Comparison of ENCODE assay signal across 9 mouse cellular contexts in the genomic region with DNA sequence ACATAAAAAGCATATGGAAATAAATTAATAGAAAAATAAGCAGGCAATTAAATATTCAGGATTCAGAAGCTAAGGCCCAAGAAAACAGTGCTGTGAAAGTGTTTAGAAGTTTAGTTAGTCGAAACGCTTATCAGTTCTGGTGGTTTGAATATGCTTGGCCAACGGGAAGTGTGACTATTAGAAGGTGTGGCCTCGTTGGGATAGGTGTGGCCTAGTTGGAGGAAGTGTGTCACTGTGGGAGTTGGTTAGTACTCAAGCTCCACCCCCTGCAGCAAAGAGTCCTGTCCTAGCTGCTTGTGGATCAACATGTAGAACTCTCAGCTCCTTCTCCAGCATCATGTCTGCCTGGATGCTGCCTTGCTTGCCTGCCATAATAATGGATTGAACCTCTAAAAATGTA. TPM values are rescaled to one million over a fixed set of nuclear protein-coding genes. Genes with fewer than 3 reads are reported as not detected.
DNase-seq lines count a peak whose midpoint lies in the region; ATAC-seq lines count a peak whose summit lies in the region.
"Had no signal": no experiment of that assay in that cellular context is flagged by ENCODE, and none has a peak within 500 bp of the region (broad histone marks: within the 10 kb centered on the region; RNA-seq: fewer than 3 reads in every experiment).

No protein-coding gene starts in this region.

- DNase-seq in midbrain, embryonic 11.5 days (ENCODE audit: low spot score, missing footprints), result peak; percentile 10
- peak; percentile 25 for DNase-seq in lung, postnatal 25 days (ENCODE audit: low spot score)
- no peak for DNase-seq in cerebellum, postnatal 14 days
- no peak for DNase-seq in urinary bladder, postnatal 36 days (ENCODE audit: low spot score in 2 of 2)
- no peak for DNase-seq in kidney, postnatal 25 days
- no peak for DNase-seq in adrenal gland, postnatal 14 days

- no peak for ATAC-seq in midbrain, embryonic 11.5 days (ENCODE audit: low FRiP score)
- no peak for ATAC-seq in midbrain, embryonic 15.5 days (replicated peaks)
- ATAC-seq in erythroid progenitor cell, adult 5-6 weeks (replicated peaks; ENCODE audit: low FRiP score, poor library complexity, severe bottlenecking), result peak; percentile 94

- H3K36me3 ChIP-seq in midbrain, embryonic 11.5 days (ENCODE audit: control insufficient read depth, insufficient read depth, low read length), result no peaks in the 10 kb centered on the region
- H3K36me3 ChIP-seq in midbrain, embryonic 15.5 days (replicated peaks), result no peaks in the 10 kb centered on the region
- H3K36me3 ChIP-seq: hindbrain, embryonic 15.5 days had no signal

- no peak overlapping the region for H3K4me2 ChIP-seq in midbrain, embryonic 11.5 days
- no peak overlapping the region for H3K4me2 ChIP-seq in midbrain, embryonic 15.5 days
- H3K4me2 ChIP-seq: hindbrain, embryonic 15.5 days had no signal

- no peak overlapping the region for H3K4me3 ChIP-seq in midbrain, embryonic 11.5 days (ENCODE audit: low read depth, low read length)
- H3K4me3 ChIP-seq in midbrain, embryonic 15.5 days, result no peak overlapping the region
- H3K4me3 ChIP-seq: hindbrain, embryonic 15.5 days had no signal

- H3K9ac ChIP-seq in midbrain, embryonic 11.5 days (ENCODE audit: low read length), result no peak overlapping the region
- H3K9ac ChIP-seq in midbrain, embryonic 15.5 days, result no peak overlapping the region
- H3K9ac ChIP-seq: hindbrain, embryonic 15.5 days had no signal

- 87% methylated on average over 4 of the region's 4 CpGs for WGBS in midbrain, embryonic 11.5 days
- WGBS in midbrain, embryonic 15.5 days, result 93% methylated on average over 4 of the region's 4 CpGs

- H3K9me3 ChIP-seq in midbrain, embryonic 11.5 days (ENCODE audit: control insufficient read depth, low read length), result no peaks in the 10 kb centered on the region
- H3K9me3 ChIP-seq in midbrain, embryonic 15.5 days, result no peaks in the 10 kb centered on the region
- H3K9me3 ChIP-seq: hindbrain, embryonic 15.5 days had no signal

- H3K27ac ChIP-seq in midbrain, embryonic 11.5 days (ENCODE audit: low read depth, low read length), result no peak overlapping the region
- no peak overlapping the region for H3K27ac ChIP-seq in midbrain, embryonic 15.5 days
- H3K27ac ChIP-seq: hindbrain, embryonic 15.5 days had no signal

- H3K4me1 ChIP-seq in midbrain, embryonic 11.5 days (ENCODE audit: control insufficient read depth, insufficient read depth, low read length), result no peaks in the 10 kb centered on the region
- H3K4me1 ChIP-seq in midbrain, embryonic 15.5 days, result no peaks in the 10 kb centered on the region
- H3K4me1 ChIP-seq: hindbrain, embryonic 15.5 days had no signal

- no peaks in the 10 kb centered on the region for H3K27me3 ChIP-seq in midbrain, embryonic 11.5 days (ENCODE audit: control insufficient read depth, insufficient read depth, low read length)
- 0 out of 2 replicates have a peak, but pooled peaks cover 5% of the 10 kb centered on the region for H3K27me3 ChIP-seq in midbrain, embryonic 15.5 days (replicated peaks)
- H3K27me3 ChIP-seq: hindbrain, embryonic 15.5 days had no signal

RNA-seq across cellular contexts. Expression of gene Lrrc8b, which starts 6.5 kb away (rescaled TPM):
- 13.3 and 13.8 TPM in 2 replicates for polyA plus RNA-seq in midbrain, embryonic 11.5 days (2014; fragmentation: Nextera tagmentation; extraction: Ambion mirVana)
- 17.7 and 18.0 TPM in 2 replicates for polyA plus RNA-seq in midbrain, embryonic 15.5 days (2015; fragmentation: Nextera tagmentation; extraction: Ambion mirVana)
- total RNA-seq in erythroid progenitor cell, adult 5-6 weeks (2015; ENCODE audit: low replicate concordance), result 6.5 and 6.7 TPM in 2 replicates
- 2.6 and 5.0 TPM in 2 replicates for total RNA-seq in erythroid progenitor cell, adult 5-6 weeks (2017; ENCODE audit: low replicate concordance)
- total RNA-seq in adrenal gland, postnatal 14 days (2021), result 86.3 and 88.5 TPM in 2 replicates

Comparison
In these comparisons a context has a peak if more than half of its experiments do, and no peak if none do; other contexts are left out.
1. DNase-seq: peak in midbrain, embryonic 11.5 days (single experiment) and lung, postnatal 25 days (single experiment); none in cerebellum, postnatal 14 days (0 of 2), urinary bladder, postnatal 36 days (0 of 2), kidney, postnatal 25 days (0 of 2) and adrenal gland, postnatal 14 days (single experiment).
2. RNA of gene Lrrc8b, which starts 6.5 kb away (total RNA-seq): 86.3 to 88.5 TPM in adrenal gland, postnatal 14 days; 2.6 to 6.7 TPM in erythroid progenitor cell, adult 5-6 weeks; every median in the first group is over 10 times any median in the second.